Mouse (Mus musculus) midbrain, embryonic 16.5 days (tissue): Measurements from ENCODE around the gene Gm45062. TPM values are rescaled to one million over a fixed set of nuclear protein-coding genes. Genes with fewer than 3 reads are reported as not detected.

ENCODE experiments used
- ATAC-seq: fragments of 200-750 bp; cut with Nextera tagmentation; 2 replicates; pipeline ENCODE4 v1.8.0; 2017; ENCODE audit warnings: moderate TSS enrichment
- H3K27ac ChIP-seq: fragments of 300-500 bp; sonication (generic); 2 replicates; pipeline ENCODE4 v1.5.1; 2014; ENCODE audit warnings: mild to moderate bottlenecking, low read length, mixed read lengths
- H3K27me3 ChIP-seq: fragments of 300-500 bp; sonication (generic); 2 replicates; pipeline ENCODE4 v1.6.1; 2014; ENCODE audit warnings: low read depth, low read length, mixed read lengths; ENCODE audit not compliant: control insufficient read depth, insufficient read depth
- H3K36me3 ChIP-seq: fragments of 300-500 bp; sonication (generic); 2 replicates; pipeline ENCODE4 v1.6.1; 2014; ENCODE audit warnings: mild to moderate bottlenecking, low read length, moderate library complexity, mixed read lengths; ENCODE audit not compliant: control insufficient read depth, insufficient read depth
- H3K4me1 ChIP-seq: fragments of 300-500 bp; sonication (generic); 2 replicates; pipeline ENCODE4 v1.6.1; 2014; ENCODE audit warnings: mild to moderate bottlenecking, low read length, mixed read lengths; ENCODE audit not compliant: control insufficient read depth, insufficient read depth
- H3K4me2 ChIP-seq: fragments of 300-500 bp; sonication (generic); 2 replicates; pipeline ENCODE4 v1.6.1; 2014; ENCODE audit warnings: mild to moderate bottlenecking, low read length, mixed read lengths
- H3K4me3 ChIP-seq: fragments of 300-500 bp; sonication (generic); 2 replicates; pipeline ENCODE4 v1.5.1; 2014; ENCODE audit warnings: low read depth, mild to moderate bottlenecking, low read length, moderate library complexity, mixed read lengths
- H3K9ac ChIP-seq: fragments of 300-500 bp; sonication (generic); 2 replicates; pipeline ENCODE4 v1.6.1; 2014; ENCODE audit warnings: low read depth, low read length, mixed read lengths
- H3K9me3 ChIP-seq: fragments of 300-500 bp; sonication (generic); replicated peaks from 2 replicates; pipeline ENCODE4 v1.6.1; 2014; ENCODE audit warnings: mild to moderate bottlenecking, low read length, mixed read lengths; ENCODE audit not compliant: control insufficient read depth, poor library complexity, severe bottlenecking
- WGBS: fragments of 180-500 bp; shearing (Covaris S2); extraction: QIAGEN DNeasy Blood & Tissue Kit; methylation state at CpG from one replicate; pipeline ENCODE4 v1.1.7; 2014; 5-methylcytosine and 5-hydroxymethylcytosine counted together
- polyA plus RNA-seq: library from polyadenylated mRNA; unstranded; fragments of >200 nt; fragmentation: Nextera tagmentation; extraction: Ambion mirVana; gene quantifications from 2 replicates; pipeline ENCODE4 v1.2.1, GENCODE M21; 2015

Gene Gm45062
- polyA plus RNA-seq, 1 experiment from 2014 or later, result 9.6 TPM

GRCm38 (mm10) chr6:8474820-8475219, 215.6 kb downstream of the Gm45062 start:
- H3K4me3 ChIP-seq, result no peak overlapping the region
- ATAC-seq, result no peak
- no peaks in the 10 kb centered on the region for H3K4me1 ChIP-seq
- H3K9ac ChIP-seq, result no peak overlapping the region
- H3K9me3 ChIP-seq, result no peaks in the 10 kb centered on the region; the same call in 1 of the 2 replicates
- H3K36me3 ChIP-seq, result no peaks in the 10 kb centered on the region
- H3K27ac ChIP-seq, result no peak overlapping the region
- no peaks in the 10 kb centered on the region for H3K27me3 ChIP-seq
- H3K4me2 ChIP-seq, result no peak overlapping the region
- WGBS, result 91% methylated on average over 4 of the region's 4 CpGs

- no peaks in the 10 kb centered on the region for H3K27me3 ChIP-seq
- no peak overlapping the region for H3K9ac ChIP-seq
- H3K27ac ChIP-seq, result no peak overlapping the region
- no peak overlapping the region for H3K4me3 ChIP-seq
- ATAC-seq, result peak; percentile 39; the same call in 1 of the 2 replicates
- no peaks in the 10 kb centered on the region for H3K36me3 ChIP-seq
- whole genome bisulfite sequencing, result 26% methylated on average over 1 of the region's 1 CpGs
- no peaks in the 10 kb centered on the region for H3K4me1 ChIP-seq
- H3K4me2 ChIP-seq, result no peak overlapping the region
- no peaks in the 10 kb centered on the region for H3K9me3 ChIP-seq
Measured at GRCm38 (mm10) chr6:8479176-8479575, 219.9 kb downstream of the Gm45062 start.

GRCm38 (mm10) chr6:8484437-8485275, 225.4 kb downstream of the Gm45062 start:
- no peaks in the 10 kb centered on the region for H3K9me3 ChIP-seq
- no peak for ATAC-seq
- H3K27ac ChIP-seq, result no peak overlapping the region
- no peak overlapping the region for H3K4me3 ChIP-seq
- no peaks in the 10 kb centered on the region for H3K27me3 ChIP-seq
- H3K4me1 ChIP-seq, result peaks cover 8% of the 10 kb centered on the region; the same call in 1 of the 2 replicates
- no peak overlapping the region for H3K9ac ChIP-seq
- no peak overlapping the region for H3K4me2 ChIP-seq
- no peaks in the 10 kb centered on the region for H3K36me3 ChIP-seq
- whole genome bisulfite sequencing, result 94% methylated on average over 17 of the region's 17 CpGs

- H3K27ac ChIP-seq, result no peak overlapping the region
- H3K4me2 ChIP-seq, result no peak overlapping the region
- ATAC-seq, result no peak
- H3K9ac ChIP-seq, result no peak overlapping the region
- H3K36me3 ChIP-seq, result no peaks in the 10 kb centered on the region
- no peaks in the 10 kb centered on the region for H3K9me3 ChIP-seq
- no peak overlapping the region for H3K4me3 ChIP-seq
- 92% methylated on average over 16 of the region's 16 CpGs for WGBS
- H3K27me3 ChIP-seq, result no peaks in the 10 kb centered on the region
- peaks cover 8% of the 10 kb centered on the region; the same call in 1 of the 2 replicates for H3K4me1 ChIP-seq
Measured at GRCm38 (mm10) chr6:8485414-8486175, 226.3 kb downstream of the Gm45062 start.

- Histone ChIP-seq H3K9me3 (no peaks in the 10 kb centered on the region), H3K36me3 (no peaks in the 10 kb centered on the region), H3K27ac (no peak overlapping the region), H3K27me3 (no peaks in the 10 kb centered on the region), H3K4me2 (no peak overlapping the region; the same call in 1 of the 2 replicates), H3K9ac (no peak overlapping the region), H3K4me3 (no peak overlapping the region), H3K4me1 (peaks cover 8% of the 10 kb centered on the region; the same call in 1 of the 2 replicates)
- ATAC-seq, result peak; percentile 58; the same call in 1 of the 2 replicates
- 62% methylated on average over 17 of the region's 17 CpGs for WGBS
Measured at GRCm38 (mm10) chr6:8486391-8487043, 227.3 kb downstream of the Gm45062 start.

- Histone ChIP-seq H3K4me3 (no peak overlapping the region), H3K4me2 (peak overlapping the region; percentile 31), H3K9me3 (no peaks in the 10 kb centered on the region), H3K36me3 (no peaks in the 10 kb centered on the region), H3K27ac (no peak overlapping the region), H3K4me1 (peaks cover 8% of the 10 kb centered on the region; the same call in 1 of the 2 replicates), H3K9ac (peak overlapping the region; percentile 22; the same call in 1 of the 2 replicates), H3K27me3 (no peaks in the 10 kb centered on the region)
- 21% methylated on average over 20 of the region's 20 CpGs for WGBS
- ATAC-seq, result peak; percentile 73
Measured at GRCm38 (mm10) chr6:8487044-8487853, 228.0 kb downstream of the Gm45062 start.

- no peaks in the 10 kb centered on the region for H3K36me3 ChIP-seq
- no peak overlapping the region for H3K9ac ChIP-seq
- H3K4me3 ChIP-seq, result no peak overlapping the region
- no peaks in the 10 kb centered on the region for H3K27me3 ChIP-seq
- no peak overlapping the region for H3K4me2 ChIP-seq
- H3K27ac ChIP-seq, result no peak overlapping the region
- no peaks in the 10 kb centered on the region for H3K9me3 ChIP-seq
- 62% methylated on average over 5 of the region's 5 CpGs for WGBS
- peaks cover 8% of the 10 kb centered on the region; the same call in 1 of the 2 replicates for H3K4me1 ChIP-seq
- ATAC-seq, result no peak
Measured at GRCm38 (mm10) chr6:8488249-8488648, 229.0 kb downstream of the Gm45062 start.

GRCm38 (mm10) chr6:8489266-8489665, 230.0 kb downstream of the Gm45062 start:
- Histone ChIP-seq H3K9me3 (no peaks in the 10 kb centered on the region), H3K36me3 (no peaks in the 10 kb centered on the region), H3K27ac (no peak overlapping the region), H3K4me3 (no peak overlapping the region), H3K4me1 (peaks cover 8% of the 10 kb centered on the region; the same call in 1 of the 2 replicates), H3K4me2 (no peak overlapping the region), H3K9ac (no peak overlapping the region), H3K27me3 (no peaks in the 10 kb centered on the region)
- ATAC-seq, result no peak
- WGBS, result 63% methylated on average over 7 of the region's 7 CpGs
